Mouse (Mus musculus) mature B cell (primary cell): ENCODE results near the gene Pole.

Source experiments
- in situ Hi-C: fragments of 300-500 bp; cut with MboI; formaldehyde crosslinking; loops from 2 replicates; pipeline ENCODE4 v1.14.3; 2019

Gene Pole

GRCm38 (mm10) chr5:110344524-110344923 lies 58.4 kb downstream of the Pole start, which contains the start of gene Lrcol1:
TSS of gene Lrcol1 (plus strand) at chr5:110344730.
- in situ Hi-C loops: no loop called here

GRCm38 (mm10) chr5:110345553-110345952 lies 59.4 kb downstream of the Pole start:
- in situ Hi-C loops: no loop called here

DNA sequence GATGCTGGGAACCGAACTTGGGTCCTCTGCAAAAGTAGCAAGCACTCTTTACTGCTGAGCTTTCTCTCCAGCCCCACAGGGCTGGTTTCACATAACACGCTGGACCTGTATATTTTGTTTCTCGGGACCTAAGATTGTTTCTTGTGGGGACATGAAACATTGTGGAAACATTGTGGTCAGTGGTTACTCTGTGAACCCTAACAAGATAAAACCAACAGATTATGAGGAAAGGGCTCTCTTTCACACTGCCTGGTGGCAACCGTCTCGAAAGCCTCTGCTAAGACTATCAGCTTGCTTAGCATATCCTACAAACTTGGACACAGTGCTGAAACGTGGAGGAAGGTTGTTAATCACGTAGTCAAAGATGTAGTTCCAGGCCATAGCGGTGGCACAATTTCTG lies 60.9 kb downstream of the Pole start:
- in situ Hi-C loops: no loop called here

GRCm38 (mm10) chr5:110354716-110355115 lies 68.6 kb downstream of the Pole start:
- in situ Hi-C loops: no loop called here

DNA sequence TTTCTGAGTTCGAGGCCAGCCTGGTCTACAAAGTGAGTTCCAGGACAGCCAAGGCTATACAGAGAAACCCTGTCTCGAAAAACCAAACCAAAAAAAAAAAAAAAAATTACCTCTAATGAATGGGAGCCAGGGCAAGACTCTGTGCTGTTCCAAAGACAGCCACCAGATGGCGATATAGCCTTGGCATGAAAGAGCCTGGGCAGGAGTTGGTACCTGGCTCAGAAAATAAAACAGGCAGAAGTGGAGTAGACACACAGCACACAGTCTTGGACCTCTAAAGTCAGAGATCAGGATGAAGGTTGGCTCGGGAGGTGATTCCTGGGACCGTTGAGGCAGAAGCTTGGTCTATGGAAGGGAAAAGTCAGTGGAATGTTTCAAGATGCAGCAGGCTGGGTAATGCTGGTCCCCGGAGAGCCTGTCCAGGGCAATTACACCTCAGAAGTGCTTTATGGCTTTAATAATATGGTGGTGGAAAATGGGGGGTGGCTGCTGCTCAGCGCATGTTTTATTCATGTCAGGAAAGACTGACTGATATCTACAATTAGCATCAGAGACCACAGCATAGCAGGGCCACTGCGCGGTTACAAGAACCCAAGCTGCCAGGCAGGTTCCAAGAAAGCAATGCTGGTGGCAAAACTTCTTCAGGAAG lies 71.5 kb downstream of the Pole start:
- in situ Hi-C loops: no loop called here

DNA sequence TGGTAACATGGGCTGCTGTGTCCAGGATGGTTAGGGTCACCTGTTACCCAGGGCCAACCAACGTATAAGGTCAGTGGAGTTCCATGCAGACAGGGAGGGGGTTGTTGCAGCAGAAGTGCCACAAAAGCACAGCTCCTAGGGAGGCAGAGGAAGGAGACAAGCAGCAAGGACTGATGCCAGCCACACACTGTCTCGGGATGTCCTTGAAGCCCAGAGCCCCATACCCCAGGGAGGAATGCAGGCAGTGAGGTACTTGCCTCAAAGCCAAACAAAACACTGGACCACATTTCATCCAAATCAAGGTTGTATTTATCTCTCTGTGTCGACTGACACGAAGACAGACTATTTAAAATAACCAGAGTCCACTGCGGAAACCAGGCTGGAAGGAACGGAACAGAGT lies 75.4 kb downstream of the Pole start:
- in situ Hi-C loops: loop anchor here (10.0 kb wide), 1 partner anchor 283 kb away; no protein-coding TSS in a partner anchor

DNA sequence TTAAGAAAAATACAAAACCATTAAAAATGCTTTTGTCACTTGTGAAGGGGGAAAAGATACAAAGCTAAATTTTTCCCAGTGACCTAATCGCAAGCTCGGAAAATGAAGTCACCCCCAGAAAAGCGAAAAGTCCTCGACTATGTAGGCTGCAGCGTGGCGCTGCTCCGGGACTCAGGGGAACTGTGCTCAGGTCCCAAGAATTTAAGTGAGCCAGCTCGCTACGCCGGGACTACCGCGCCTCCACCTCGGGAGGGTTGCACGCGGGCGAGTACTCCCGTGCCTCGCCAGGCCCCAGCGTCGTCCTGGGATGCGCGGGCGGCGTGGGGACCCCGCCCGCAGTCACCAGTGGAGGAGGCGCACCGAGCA lies 76.7 kb downstream of the Pole start:
- in situ Hi-C loops: loop anchor here (10.0 kb wide), 1 partner anchor 282 kb away; no protein-coding TSS in a partner anchor

DNA sequence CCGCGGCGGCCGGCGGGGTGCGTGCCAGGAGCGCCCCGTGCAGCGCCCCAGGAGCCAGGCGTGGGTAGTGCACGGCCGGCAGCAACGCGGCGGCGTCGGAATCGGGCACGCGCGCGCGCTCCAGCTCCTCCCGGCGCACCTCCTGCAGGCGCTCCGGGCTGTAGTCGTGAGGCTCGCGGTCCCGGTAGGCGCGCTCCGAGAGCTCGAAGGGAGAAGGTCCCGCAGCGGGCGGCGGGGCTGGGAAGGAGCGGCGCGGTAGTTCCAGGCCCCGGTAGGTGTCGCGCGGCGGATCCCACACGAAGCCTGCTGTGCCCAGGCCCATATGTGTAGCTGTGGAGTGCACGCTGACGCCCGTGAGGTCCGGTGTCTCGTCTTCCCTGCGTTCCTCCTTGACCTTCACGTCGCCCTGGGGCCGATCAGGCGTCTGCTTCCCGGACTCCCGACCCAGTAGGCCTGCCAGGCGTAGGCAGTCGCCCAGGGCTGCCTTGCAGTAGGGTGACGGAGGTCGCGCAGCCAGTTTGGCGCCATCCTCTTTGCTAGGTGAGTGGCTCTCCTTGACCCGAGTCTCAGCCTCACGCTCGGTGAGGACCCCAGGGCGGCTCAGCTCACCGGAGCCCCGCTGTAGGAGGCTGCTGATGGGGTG lies 77.2 kb downstream of the Pole start:
- in situ Hi-C loops: loop anchor here (10.0 kb wide), 1 partner anchor 282 kb away; no protein-coding TSS in a partner anchor

GRCm38 (mm10) chr5:110363822-110364545 lies 77.9 kb downstream of the Pole start:
- in situ Hi-C loops: loop anchor here (10.0 kb wide), 1 partner anchor 281 kb away; no protein-coding TSS in a partner anchor

DNA sequence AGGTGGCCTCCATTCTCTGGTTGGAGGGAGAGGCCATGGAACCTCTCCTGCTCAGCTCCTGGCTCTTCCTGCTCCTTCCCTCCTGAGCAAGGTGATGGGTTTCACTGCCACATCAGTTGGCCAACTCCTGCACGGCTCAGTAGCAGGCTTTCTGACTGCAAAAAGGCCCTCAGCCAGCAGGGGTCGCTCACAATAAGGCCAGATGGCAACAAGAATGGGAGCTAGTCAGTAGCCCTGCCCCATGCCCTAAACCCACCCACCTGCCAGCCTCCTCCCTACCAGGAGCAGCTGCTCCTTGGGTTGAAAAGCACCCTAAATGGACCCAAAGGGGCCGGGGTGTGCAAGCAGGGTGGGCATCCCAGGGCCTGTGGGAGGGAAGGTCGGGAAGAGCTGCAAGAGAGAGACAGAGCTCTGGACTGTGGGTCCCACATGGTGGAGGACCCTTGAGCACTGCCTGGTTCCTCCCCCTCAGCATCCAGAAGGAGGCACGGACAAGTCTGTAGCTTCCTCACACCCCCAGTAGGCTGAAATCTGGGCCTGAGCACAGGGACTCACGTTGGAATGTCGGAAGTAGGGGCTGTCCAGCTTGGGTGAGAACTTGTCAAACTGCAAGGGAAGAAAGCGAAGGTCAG lies 90.8 kb downstream of the Pole start:
- in situ Hi-C loops: no loop called here

DNA sequence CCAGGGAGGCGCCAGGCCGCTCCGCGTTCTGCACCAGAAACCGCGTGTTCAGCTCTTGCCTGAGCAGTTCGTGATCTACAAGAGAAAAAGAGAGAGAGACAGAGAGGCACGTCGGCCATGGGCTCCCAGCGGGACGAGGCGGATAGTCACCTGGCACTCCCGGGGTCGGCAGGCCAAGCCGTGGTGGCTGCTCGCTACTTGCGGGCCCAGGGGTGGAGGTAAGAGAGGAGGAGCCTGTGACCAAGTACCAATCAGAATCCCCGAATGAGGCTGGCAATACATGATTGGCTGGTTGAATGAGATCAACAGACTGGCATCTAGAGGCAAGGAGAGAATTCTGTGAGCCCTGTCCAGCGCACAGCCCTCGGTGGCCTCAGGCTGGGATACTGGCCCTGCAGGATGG lies 92.1 kb downstream of the Pole start:
- in situ Hi-C loops: no loop called here

DNA sequence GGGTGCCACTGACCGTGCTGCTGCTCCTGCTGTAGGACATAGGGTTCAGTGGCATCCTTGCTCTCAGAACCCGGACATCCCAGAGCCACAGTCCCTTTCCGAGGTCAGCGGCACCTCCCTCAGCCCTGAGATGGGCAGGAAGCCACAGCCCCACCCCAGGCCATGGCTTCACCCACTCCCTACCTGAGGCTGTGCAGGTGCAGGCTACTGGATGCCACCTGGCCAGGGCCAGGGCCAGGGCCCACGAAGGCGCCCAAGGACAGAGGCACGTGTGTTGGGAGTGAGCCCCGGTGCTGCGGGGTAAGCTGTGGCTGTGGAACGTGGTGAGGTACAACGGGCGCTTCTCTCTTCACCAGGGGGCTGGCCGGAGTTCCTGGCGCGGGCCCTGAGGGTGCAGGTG lies 93.0 kb downstream of the Pole start:
- in situ Hi-C loops: no loop called here

DNA sequence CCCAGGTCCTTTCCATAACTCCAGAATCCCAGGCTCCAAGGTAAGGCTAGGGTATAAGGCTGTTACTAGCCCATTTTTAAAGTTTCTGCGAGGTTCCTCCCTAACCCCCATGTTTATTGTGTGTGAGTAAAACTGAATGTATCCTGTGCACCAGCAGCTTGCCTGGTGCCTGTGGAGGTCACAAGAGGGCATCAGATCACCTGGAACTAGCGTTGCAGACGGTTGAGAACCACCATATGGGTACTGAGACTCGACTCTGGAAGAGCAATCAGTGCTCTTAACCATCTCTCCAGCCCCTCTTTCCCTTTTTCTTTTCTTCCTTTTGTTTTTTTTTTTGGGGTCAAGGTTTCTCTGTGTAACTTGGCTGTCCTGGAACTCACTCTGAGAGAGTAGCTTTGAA lies 93.7 kb downstream of the Pole start:
- in situ Hi-C loops: no loop called here

DNA sequence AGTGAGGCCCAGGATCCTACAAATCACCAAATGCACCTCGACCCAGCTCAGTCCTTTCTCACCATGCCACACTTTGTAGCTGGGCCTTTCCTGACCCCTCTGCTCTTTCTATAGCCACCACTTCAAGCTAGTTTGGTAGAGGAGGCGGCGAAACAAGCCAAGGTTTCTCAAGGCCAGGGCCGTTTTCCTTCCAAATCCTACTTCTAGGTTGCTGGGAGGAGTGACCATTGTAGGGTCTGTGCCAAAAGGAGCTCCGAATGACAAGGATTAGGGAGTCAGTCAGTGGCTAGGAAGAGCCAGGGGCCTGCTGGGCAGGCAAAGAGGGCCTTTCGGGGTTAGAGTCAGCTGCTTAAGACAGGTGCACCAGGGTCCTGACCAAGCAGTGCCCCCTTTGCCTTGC lies 98.4 kb downstream of the Pole start:
- in situ Hi-C loops: no loop called here

DNA sequence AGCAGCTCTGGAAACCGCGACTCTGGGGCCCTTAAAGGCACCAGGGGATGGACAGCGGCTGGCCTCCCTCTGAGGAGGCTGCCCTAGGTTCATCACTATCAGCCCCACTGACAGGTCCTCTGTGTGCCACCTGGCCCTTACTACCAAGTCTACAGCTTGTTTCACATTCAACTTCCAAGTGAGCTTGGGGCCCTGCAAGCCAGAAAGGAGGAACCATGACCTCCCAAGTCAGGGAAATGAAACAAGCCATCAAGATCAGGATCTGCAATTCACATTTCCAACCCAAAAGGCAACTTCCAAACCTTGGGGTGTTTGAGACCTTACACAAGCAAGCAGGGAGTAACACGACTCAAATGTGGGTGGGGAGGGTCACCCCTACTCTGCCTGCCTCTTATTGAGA lies 99.2 kb downstream of the Pole start:
- in situ Hi-C loops: no loop called here

DNA sequence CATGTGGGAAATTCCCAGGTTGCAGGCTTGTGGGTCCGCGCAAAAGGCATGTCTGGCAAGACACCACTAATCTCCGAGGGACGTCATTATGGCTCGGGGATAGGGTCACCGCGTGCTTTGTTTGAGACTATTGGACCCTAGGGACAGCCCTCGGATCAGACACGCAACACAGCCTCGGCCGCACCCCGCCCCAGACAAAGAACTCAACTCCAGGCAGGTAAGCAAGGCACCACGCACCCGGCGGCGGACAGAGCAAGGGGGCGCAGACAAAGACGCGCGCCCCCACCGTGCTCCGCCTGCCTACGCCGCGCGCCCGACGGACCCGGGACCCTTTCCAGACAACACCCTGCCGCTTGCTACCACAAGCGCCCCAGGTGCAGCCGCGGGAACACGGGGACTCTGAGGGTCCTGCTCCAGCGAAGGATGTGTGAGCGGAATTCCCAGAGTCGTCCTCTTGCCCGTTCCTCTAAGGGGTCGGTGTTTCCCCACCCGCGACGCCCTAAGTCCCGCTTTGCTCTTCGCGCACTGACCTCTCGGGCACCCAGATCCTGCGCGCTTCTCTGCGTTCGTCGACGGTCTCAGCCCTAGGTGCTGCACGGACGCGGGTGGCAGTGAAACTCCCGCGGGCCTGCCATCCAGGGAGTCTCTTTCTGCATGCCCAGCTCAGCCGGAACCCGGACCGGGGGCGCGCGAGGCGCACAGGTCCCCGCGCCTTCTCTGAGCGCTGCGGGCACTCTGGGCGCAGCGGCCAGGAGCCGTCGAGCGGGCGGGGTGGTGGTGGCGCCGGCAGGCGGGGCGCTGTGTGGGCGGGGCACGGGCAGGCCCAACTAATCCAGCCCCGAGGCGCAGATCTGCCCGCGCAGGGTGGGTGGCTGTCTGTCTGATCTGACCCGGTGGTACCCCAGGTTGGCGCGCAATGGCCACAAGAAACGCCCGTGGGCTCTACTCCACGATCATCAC lies 100.5 kb downstream of the Pole start:
- in situ Hi-C loops: no loop called here
